Mouse (Mus musculus) hindbrain, embryonic 11.5 days (tissue): ENCODE results near the gene Utrn. TPM values are rescaled to one million over a fixed set of nuclear protein-coding genes. Genes with fewer than 3 reads are reported as not detected.
A peak's percentile ranks its signal among the peaks of the same experiment; 100 is the strongest.

ENCODE experiments used
- ATAC-seq: fragments of 200-750 bp; cut with Nextera tagmentation; 2 replicates; pipeline ENCODE4 v1.8.0; 2017; ENCODE audit warnings: mild to moderate bottlenecking, moderate TSS enrichment, moderate library complexity; ENCODE audit not compliant: low FRiP score
- DNase-seq: peaks from one replicate; pipeline ENCODE4 v3.0.0-alpha.2; 2015; ENCODE audit warnings: low spot score
- H3K27ac ChIP-seq: fragments of 300-500 bp; sonication (generic); 2 replicates; pipeline ENCODE4 v1.5.1; 2014; ENCODE audit warnings: mild to moderate bottlenecking, low read depth, low read length
- H3K27me3 ChIP-seq: fragments of 300-500 bp; sonication (generic); 2 replicates; pipeline ENCODE4 v1.6.1; 2014; ENCODE audit warnings: mild to moderate bottlenecking, low read length, moderate library complexity, mixed read lengths; ENCODE audit not compliant: control insufficient read depth, insufficient read depth
- H3K36me3 ChIP-seq: fragments of 300-500 bp; sonication (generic); 2 replicates; pipeline ENCODE4 v1.6.1; 2014; ENCODE audit warnings: mild to moderate bottlenecking, low read length, moderate library complexity, mixed read lengths; ENCODE audit not compliant: control insufficient read depth, insufficient read depth
- H3K4me1 ChIP-seq: fragments of 300-500 bp; sonication (generic); replicated peaks from 2 replicates; pipeline ENCODE4 v1.6.1; 2014; ENCODE audit warnings: low read length, mixed read lengths; ENCODE audit not compliant: control insufficient read depth, insufficient read depth
- H3K4me2 ChIP-seq: fragments of 300-500 bp; sonication (generic); replicated peaks from 2 replicates; pipeline ENCODE4 v1.6.1; 2014; ENCODE audit warnings: mild to moderate bottlenecking, low read depth, low read length
- H3K4me3 ChIP-seq: fragments of 300-500 bp; sonication (generic); 2 replicates; pipeline ENCODE4 v1.5.1; 2014; ENCODE audit warnings: low read depth, low read length
- H3K9ac ChIP-seq: fragments of 300-500 bp; sonication (generic); 2 replicates; pipeline ENCODE4 v1.6.1; 2014; ENCODE audit warnings: low read depth, low read length
- H3K9me3 ChIP-seq: fragments of 300-500 bp; sonication (generic); 2 replicates; pipeline ENCODE4 v1.6.1; 2016; ENCODE audit warnings: low read length; ENCODE audit not compliant: control insufficient read depth
- WGBS: fragments of 180-500 bp; shearing (Covaris S2); extraction: QIAGEN DNeasy Blood & Tissue Kit; methylation state at CpG from one replicate; pipeline ENCODE4 v1.1.7; 2014; 5-methylcytosine and 5-hydroxymethylcytosine counted together
- polyA plus RNA-seq: library from polyadenylated mRNA; unstranded; fragments of >200 nt; fragmentation: Nextera tagmentation; extraction: Ambion mirVana; gene quantifications from 2 replicates; pipeline ENCODE4 v1.2.1, GENCODE M21; 2014

The Utrn gene
- polyA plus RNA-seq, 1 experiment from 2014 or later: 54.7 TPM

GRCm38 (mm10) chr10:12591946-12592345, 277.2 kb downstream of the Utrn start:
- DNase-seq: no peak
- Histone ChIP-seq H3K4me1 (no peaks in the 10 kb centered on the region), H3K27me3 (no peaks in the 10 kb centered on the region), H3K4me2 (no peak overlapping the region), H3K27ac (no peak overlapping the region), H3K36me3 (no peaks in the 10 kb centered on the region), H3K4me3 (no peak overlapping the region), H3K9me3 (no peaks in the 10 kb centered on the region), H3K9ac (no peak overlapping the region)
- WGBS: 48% methylated on average over 5 of the region's 5 CpGs
- no peak for ATAC-seq

- H3K9ac ChIP-seq: no peak overlapping the region
- ATAC-seq: no peak
- H3K4me2 ChIP-seq: no peak overlapping the region
- no peak for DNase-seq
- H3K27me3 ChIP-seq: no peaks in the 10 kb centered on the region
- H3K27ac ChIP-seq: no peak overlapping the region
- H3K4me3 ChIP-seq: no peak overlapping the region
- WGBS: 82% methylated on average over 7 of the region's 7 CpGs
- no peaks in the 10 kb centered on the region for H3K9me3 ChIP-seq
- H3K4me1 ChIP-seq: no peaks in the 10 kb centered on the region
- H3K36me3 ChIP-seq: no peaks in the 10 kb centered on the region
Measured at GRCm38 (mm10) chr10:12588051-12588450, 281.1 kb downstream of the Utrn start.

- Histone ChIP-seq H3K4me1 (no peaks in the 10 kb centered on the region), H3K9me3 (no peaks in the 10 kb centered on the region), H3K36me3 (no peaks in the 10 kb centered on the region), H3K27me3 (no peaks in the 10 kb centered on the region), H3K4me3 (no peak overlapping the region), H3K27ac (no peak overlapping the region), H3K9ac (no peak overlapping the region), H3K4me2 (no peak overlapping the region)
- 62% methylated on average over 1 of the region's 1 CpGs for WGBS
- ATAC-seq: no peak
- no peak for DNase-seq
Measured at GRCm38 (mm10) chr10:12587318-12587717, 281.8 kb downstream of the Utrn start.

- Histone ChIP-seq H3K36me3 (no peaks in the 10 kb centered on the region), H3K9ac (no peak overlapping the region), H3K27me3 (no peaks in the 10 kb centered on the region), H3K4me3 (no peak overlapping the region), H3K4me2 (no peak overlapping the region), H3K4me1 (no peaks in the 10 kb centered on the region), H3K9me3 (no peaks in the 10 kb centered on the region), H3K27ac (no peak overlapping the region)
- 84% methylated on average over 2 of the region's 2 CpGs for WGBS
- ATAC-seq (no peak), DNase-seq (no peak)
Measured at GRCm38 (mm10) chr10:12586825-12587224, 282.3 kb downstream of the Utrn start.

GRCm38 (mm10) chr10:12586200-12586599, 283.0 kb downstream of the Utrn start:
- no peak overlapping the region for H3K4me2 ChIP-seq
- no peak overlapping the region for H3K9ac ChIP-seq
- no peak overlapping the region for H3K4me3 ChIP-seq
- ATAC-seq (no peak), DNase-seq (no peak)
- no peaks in the 10 kb centered on the region for H3K27me3 ChIP-seq
- H3K9me3 ChIP-seq: no peaks in the 10 kb centered on the region
- no peak overlapping the region for H3K27ac ChIP-seq
- WGBS: 77% methylated on average over 1 of the region's 1 CpGs
- H3K36me3 ChIP-seq: no peaks in the 10 kb centered on the region
- H3K4me1 ChIP-seq: no peaks in the 10 kb centered on the region

GRCm38 (mm10) chr10:12583473-12583872, 285.7 kb downstream of the Utrn start:
- H3K9ac ChIP-seq: no peak overlapping the region
- 94% methylated on average over 3 of the region's 3 CpGs for WGBS
- DNase-seq (no peak), ATAC-seq (no peak)
- H3K9me3 ChIP-seq: no peaks in the 10 kb centered on the region
- no peaks in the 10 kb centered on the region for H3K4me1 ChIP-seq
- H3K36me3 ChIP-seq: no peaks in the 10 kb centered on the region
- H3K27me3 ChIP-seq: no peaks in the 10 kb centered on the region
- H3K27ac ChIP-seq: no peak overlapping the region
- no peak overlapping the region for H3K4me3 ChIP-seq
- H3K4me2 ChIP-seq: no peak overlapping the region

GRCm38 (mm10) chr10:12579048-12579447, 290.1 kb downstream of the Utrn start:
- H3K9me3 ChIP-seq: no peaks in the 10 kb centered on the region
- 6% methylated on average over 1 of the region's 1 CpGs for WGBS
- no peak overlapping the region for H3K4me2 ChIP-seq
- no peak overlapping the region for H3K4me3 ChIP-seq
- no peaks in the 10 kb centered on the region for H3K36me3 ChIP-seq
- no peaks in the 10 kb centered on the region for H3K27me3 ChIP-seq
- H3K4me1 ChIP-seq: no peaks in the 10 kb centered on the region
- no peak overlapping the region for H3K9ac ChIP-seq
- no peak overlapping the region for H3K27ac ChIP-seq
- ATAC-seq: no peak
- no peak for DNase-seq

GRCm38 (mm10) chr10:12575849-12576435, 293.2 kb downstream of the Utrn start:
- H3K4me2 ChIP-seq: no peak overlapping the region
- H3K27me3 ChIP-seq: no peaks in the 10 kb centered on the region
- WGBS: 86% methylated on average over 8 of the region's 8 CpGs
- no peak overlapping the region for H3K4me3 ChIP-seq
- no peak overlapping the region for H3K9ac ChIP-seq
- no peaks in the 10 kb centered on the region for H3K9me3 ChIP-seq
- DNase-seq (no peak), ATAC-seq (no peak)
- H3K27ac ChIP-seq: no peak overlapping the region
- no peaks in the 10 kb centered on the region for H3K36me3 ChIP-seq
- H3K4me1 ChIP-seq: no peaks in the 10 kb centered on the region; the same call in 1 of the 2 replicates

GRCm38 (mm10) chr10:12574760-12575159, 294.4 kb downstream of the Utrn start:
- Histone ChIP-seq H3K27me3 (no peaks in the 10 kb centered on the region), H3K4me3 (no peak overlapping the region), H3K4me1 (no peaks in the 10 kb centered on the region; the same call in 1 of the 2 replicates), H3K36me3 (no peaks in the 10 kb centered on the region), H3K27ac (no peak overlapping the region), H3K9ac (no peak overlapping the region), H3K9me3 (no peaks in the 10 kb centered on the region), H3K4me2 (no peak overlapping the region)
- 56% methylated on average over 10 of the region's 10 CpGs for WGBS
- DNase-seq (peak; percentile 11), ATAC-seq (peak; percentile 52; the same call in 1 of the 2 replicates)
